Mouse (Mus musculus) hindlimb bud, embryonic 11.5 days (tissue): ENCODE data around the gene Rnf32.
A peak's percentile ranks its signal among the peaks of the same experiment; 100 is the strongest.

Source experiments
- DNase-seq: peaks from one replicate; pipeline ENCODE4 v3.0.0-alpha.2; 2012; ENCODE audit warnings: low read depth, low spot score; ENCODE audit errors: extremely low spot score

Rnf32 gene

DNA sequence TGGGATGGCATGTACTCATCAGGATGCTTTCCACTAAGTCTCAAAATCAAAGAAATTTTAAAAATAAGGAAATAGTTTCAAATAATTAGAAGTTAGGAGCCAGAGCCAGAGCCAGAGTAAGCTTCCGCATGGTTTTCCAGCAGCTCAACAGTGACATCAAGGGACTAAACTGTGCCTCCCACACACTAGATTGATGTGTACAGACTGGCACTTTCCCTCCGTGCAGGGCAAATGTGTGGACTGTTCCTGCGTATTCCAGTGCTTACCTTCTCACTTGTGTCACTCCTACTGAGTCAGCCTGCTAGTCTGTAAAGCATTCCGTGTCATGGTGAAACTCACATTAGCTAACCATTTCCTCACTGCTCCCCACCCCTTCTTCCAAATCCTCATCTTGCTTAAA is 75.1 kb downstream of the Rnf32 start:
- DNase-seq, result no peak

DNA sequence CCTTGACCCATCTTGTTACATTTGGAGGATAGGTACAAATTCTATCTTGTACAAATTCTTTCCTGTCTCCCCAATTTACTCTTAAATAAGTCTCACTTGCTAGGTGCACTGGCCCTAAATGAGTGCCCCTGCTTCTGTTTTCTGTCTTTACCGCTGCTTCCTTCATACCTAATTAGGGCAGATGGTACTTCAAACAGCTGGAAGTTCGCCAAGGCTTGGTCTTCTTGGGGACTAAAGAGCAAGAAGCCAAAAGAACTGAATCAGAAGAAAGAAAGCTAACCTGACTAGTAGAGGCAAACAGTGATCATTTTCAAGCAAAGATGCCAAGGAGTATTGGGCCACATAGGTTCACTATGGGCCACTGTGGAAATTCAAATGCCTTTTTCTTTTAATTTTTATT is 77.6 kb downstream of the Rnf32 start:
- DNase-seq, result no peak

DNA sequence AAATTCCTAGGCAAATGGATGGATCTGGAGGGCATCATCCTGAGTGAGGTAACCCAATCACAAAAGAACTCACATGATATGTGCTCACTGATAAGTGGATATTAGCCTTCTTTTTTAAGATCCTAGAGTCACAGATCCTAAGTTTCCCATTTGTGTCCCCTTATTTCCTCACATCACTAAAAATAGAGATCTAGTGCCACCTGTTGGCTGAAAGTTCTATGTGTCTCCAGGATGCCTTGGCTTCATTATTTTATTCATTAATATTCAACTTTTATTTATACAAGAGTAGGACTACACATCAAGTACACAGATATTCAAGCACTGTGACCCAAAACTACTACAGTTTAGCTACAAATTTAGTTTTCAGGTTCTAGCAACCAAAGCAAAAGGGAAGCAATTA is 79.0 kb downstream of the Rnf32 start:
- DNase-seq, result peak; percentile 2
